10 mouse cellular contexts compared by ENCODE assay signal in genomic region chr13:63113881-63114301, GRCm38 (mm10).
DNase-seq lines count a peak whose midpoint lies in the region; ATAC-seq and TF ChIP-seq lines count a peak whose summit lies in the region.
"Had no signal": no experiment of that assay in that cellular context is flagged by ENCODE, and none has a peak within 500 bp of the region (broad histone marks: within the 10 kb centered on the region; RNA-seq: fewer than 3 reads in every experiment).

No protein-coding gene starts in this region.

- no peak overlapping the region for H3K4me3 ChIP-seq in gastrocnemius, adult 2 months
- H3K4me3 ChIP-seq in lung, embryonic 15.5 days = no peak overlapping the region
- H3K4me3 ChIP-seq in stomach, embryonic 14.5 days (ENCODE audit: low read depth, low read length) = no peak overlapping the region
- H3K4me3 ChIP-seq: megakaryocyte, embryonic 14.5 days had no signal

- H3K27ac ChIP-seq in gastrocnemius, adult 2 months = peak overlapping the region; percentile 84
- peak overlapping the region; percentile 62 for H3K27ac ChIP-seq in lung, embryonic 15.5 days
- H3K27ac ChIP-seq in stomach, embryonic 14.5 days (ENCODE audit: low read length) = peak overlapping the region; percentile 75

- no peak for DNase-seq in gastrocnemius, adult 2 months
- no peak for DNase-seq in gastrocnemius, postnatal 14 days
- DNase-seq in lung, postnatal 10 days = no peak
- no peak for DNase-seq in frontal cortex, postnatal 14 days (ENCODE audit: low spot score in 2 of 2)
- DNase-seq in thymus, postnatal 25 days = no peak
- DNase-seq: heart, postnatal 36 days had no signal

- H3K36me3 ChIP-seq in lung, embryonic 15.5 days = no peaks in the 10 kb centered on the region
- H3K36me3 ChIP-seq in stomach, embryonic 14.5 days (ENCODE audit: control insufficient read depth, insufficient read depth, low read length) = no peaks in the 10 kb centered on the region

- ATAC-seq in lung, embryonic 15.5 days (ENCODE audit: borderline replicate concordance, extremely low read depth, low FRiP score, low TSS enrichment) = no peak
- peak; percentile 33 to 50; a peak in 2 of 4 replicates for ATAC-seq in hematopoietic stem cell, adult 5-6 weeks (replicated peaks in 1 of 2; ENCODE audit: insufficient read depth in 1 of 2, low FRiP score in 2 of 2, low TSS enrichment in 1 of 2, low read depth in 1 of 2, poor library complexity in 2 of 2, severe bottlenecking in 2 of 2)
- no peak for ATAC-seq in stomach, embryonic 14.5 days (ENCODE audit: insufficient number of reproducible peaks, insufficient read depth, low FRiP score, low read depth)

- no peak for TF ChIP-seq CTCF in gastrocnemius, adult 2 months (IDR thresholded peaks at IDR 0.05)

- intact Hi-C loops in gastrocnemius, adult 2 months (cut with DNase I) = no loop called here
- intact Hi-C loops in gastrocnemius, postnatal 14 days (cut with DNase I; ENCODE audit: low total_unique reads) = no loop called here

- no peaks in the 10 kb centered on the region for H3K27me3 ChIP-seq in lung, embryonic 15.5 days
- H3K27me3 ChIP-seq in stomach, embryonic 14.5 days (ENCODE audit: control insufficient read depth, insufficient read depth, low read length) = no peaks in the 10 kb centered on the region

- peaks cover 65% of the 10 kb centered on the region for H3K4me1 ChIP-seq in lung, embryonic 15.5 days
- H3K4me1 ChIP-seq in stomach, embryonic 14.5 days (ENCODE audit: control insufficient read depth, insufficient read depth, low read length) = peaks cover 31% of the 10 kb centered on the region

- no peak overlapping the region for H3K9ac ChIP-seq in lung, embryonic 15.5 days
- H3K9ac ChIP-seq in stomach, embryonic 14.5 days (replicated peaks; ENCODE audit: low read depth, low read length) = no peak overlapping the region

- no peaks in the 10 kb centered on the region for H3K9me3 ChIP-seq in lung, embryonic 15.5 days
- no peaks in the 10 kb centered on the region for H3K9me3 ChIP-seq in stomach, embryonic 14.5 days (ENCODE audit: control insufficient read depth, low read depth, low read length)

- H3K4me2 ChIP-seq in lung, embryonic 15.5 days = no peak overlapping the region
- H3K4me2 ChIP-seq in stomach, embryonic 14.5 days (replicated peaks; ENCODE audit: low read depth, low read length) = no peak overlapping the region

- WGBS in lung, embryonic 15.5 days = 44% methylated on average over 4 of the region's 4 CpGs
- WGBS in stomach, embryonic 14.5 days = 62% methylated on average over 4 of the region's 4 CpGs

Comparison
In these comparisons a context has a peak if more than half of its experiments do, and no peak if none do; other contexts are left out.
1. ATAC-seq: peak in hematopoietic stem cell, adult 5-6 weeks (2 of 2); none in lung, embryonic 15.5 days (single experiment) and stomach, embryonic 14.5 days (single experiment).
2. Peak in every context shown above with its lines, with median percentiles within 50 percentile points of each other: H3K27ac ChIP-seq.